8 mouse cellular contexts compared by ENCODE assay signal in the genomic region with DNA sequence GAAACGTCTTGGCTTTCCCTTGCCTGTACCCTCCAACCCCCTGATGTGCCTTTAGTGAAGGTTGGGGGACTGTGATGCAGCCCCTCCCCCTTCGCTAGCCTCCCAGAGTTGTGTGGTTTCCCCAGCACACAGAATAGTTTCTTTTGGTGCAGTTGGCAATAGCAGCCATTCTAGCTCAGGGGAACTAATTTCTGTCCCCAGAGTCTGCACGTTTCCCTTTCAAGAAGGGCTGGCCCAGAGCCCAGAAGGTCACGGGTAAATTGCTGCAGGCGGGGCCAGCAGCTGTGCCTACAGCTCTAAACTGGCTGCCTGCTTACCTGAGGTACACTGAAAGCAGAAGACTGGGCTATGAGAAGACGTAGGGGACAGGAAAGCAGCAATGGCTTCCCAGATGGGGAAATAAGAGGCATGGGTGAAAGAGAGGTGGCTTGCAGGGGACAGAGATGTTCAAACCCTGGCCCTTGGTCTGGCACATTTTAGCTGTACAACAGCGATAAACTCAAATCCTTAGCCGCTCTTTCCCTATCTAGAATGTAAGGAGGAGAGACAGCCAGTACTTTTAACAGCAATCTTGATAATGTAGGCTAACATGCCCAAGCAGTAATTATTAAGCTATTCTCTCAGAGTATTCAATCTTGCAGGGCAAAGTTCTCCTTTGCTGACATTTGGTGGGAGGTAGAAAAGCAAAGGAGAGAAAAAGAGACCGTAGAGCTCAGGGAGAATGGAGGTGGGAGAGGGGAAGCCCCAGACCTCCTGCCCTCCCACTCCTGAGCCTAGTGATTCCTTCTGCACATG. TPM values are rescaled to one million over a fixed set of nuclear protein-coding genes. Genes with fewer than 3 reads are reported as not detected.
DNase-seq lines count a peak whose midpoint lies in the region; ATAC-seq lines count a peak whose summit lies in the region.

No protein-coding gene starts in this region.

- H3K4me1 ChIP-seq in embryonic facial prominence, embryonic 10.5 days: peaks cover 19% of the 10 kb centered on the region
- peaks cover 9% of the 10 kb centered on the region for H3K4me1 ChIP-seq in intestine, embryonic 14.5 days (replicated peaks; ENCODE audit: control insufficient read depth, insufficient read depth, low read length)
- H3K4me1 ChIP-seq in limb, embryonic 10.5 days: peaks cover 18% of the 10 kb centered on the region
- H3K4me1 ChIP-seq in midbrain, embryonic 15.5 days: peaks cover 18% of the 10 kb centered on the region

- no peaks in the 10 kb centered on the region for H3K36me3 ChIP-seq in embryonic facial prominence, embryonic 10.5 days (replicated peaks)
- H3K36me3 ChIP-seq in intestine, embryonic 14.5 days (ENCODE audit: control insufficient read depth, insufficient read depth, low read length): no peaks in the 10 kb centered on the region
- no peaks in the 10 kb centered on the region for H3K36me3 ChIP-seq in limb, embryonic 10.5 days
- no peaks in the 10 kb centered on the region for H3K36me3 ChIP-seq in midbrain, embryonic 15.5 days (replicated peaks)
- no peaks in the 10 kb centered on the region for H3K36me3 ChIP-seq in splenic B cell, adult 2 months (ENCODE audit: control insufficient read depth, insufficient read depth, low read length, poor library complexity, severe bottlenecking)

- peaks cover 8% of the 10 kb centered on the region for H3K27me3 ChIP-seq in embryonic facial prominence, embryonic 10.5 days (replicated peaks; ENCODE audit: low read depth, poor library complexity, severe bottlenecking)
- no peaks in the 10 kb centered on the region for H3K27me3 ChIP-seq in intestine, embryonic 14.5 days (replicated peaks; ENCODE audit: control insufficient read depth, insufficient read depth, low read length)
- H3K27me3 ChIP-seq in limb, embryonic 10.5 days (ENCODE audit: low read depth, poor library complexity, severe bottlenecking): peaks cover 14% of the 10 kb centered on the region; the same call in 1 of the 2 replicates
- H3K27me3 ChIP-seq in midbrain, embryonic 15.5 days (replicated peaks): no peaks in the 10 kb centered on the region
- no peaks in the 10 kb centered on the region for H3K27me3 ChIP-seq in splenic B cell, adult 2 months (ENCODE audit: control insufficient read depth, insufficient read depth, low read length, poor library complexity, severe bottlenecking)

- no peaks in the 10 kb centered on the region for H3K9me3 ChIP-seq in embryonic facial prominence, embryonic 10.5 days
- no peaks in the 10 kb centered on the region for H3K9me3 ChIP-seq in intestine, embryonic 14.5 days (ENCODE audit: control insufficient read depth, low read length)
- H3K9me3 ChIP-seq in limb, embryonic 10.5 days (replicated peaks): no peaks in the 10 kb centered on the region
- H3K9me3 ChIP-seq in midbrain, embryonic 15.5 days: no peaks in the 10 kb centered on the region

- WGBS in embryonic facial prominence, embryonic 10.5 days: 40% methylated on average over 9 of the region's 9 CpGs
- 31% methylated on average over 9 of the region's 9 CpGs for WGBS in intestine, embryonic 14.5 days
- 42% methylated on average over 9 of the region's 9 CpGs for WGBS in limb, embryonic 10.5 days
- 27% methylated on average over 9 of the region's 9 CpGs for WGBS in midbrain, embryonic 15.5 days

- H3K4me2 ChIP-seq in intestine, embryonic 14.5 days (ENCODE audit: low read length): peak overlapping the region; percentile 51
- peak overlapping the region; percentile 76 for H3K4me2 ChIP-seq in midbrain, embryonic 15.5 days

- DNase-seq in spleen, adult 18-20 months: peak; percentile 39 to 52
- DNase-seq in spleen, adult 12 weeks (ENCODE audit: low spot score): no peak
- DNase-seq in embryonic facial prominence, embryonic 10.5 days (ENCODE audit: low spot score): peak; percentile 38
- DNase-seq in gastrocnemius, postnatal 4 days (ENCODE audit: low spot score in 2 of 2): peak; percentile 35 to 73
- DNase-seq in intestine, embryonic 14.5 days (ENCODE audit: low spot score): peak; percentile 69
- peak; percentile 40 for DNase-seq in limb, embryonic 10.5 days (ENCODE audit: low spot score)
- DNase-seq in splenic B cell, adult 2 months (ENCODE audit: low read depth, low spot score): peak; percentile 52

- no peak overlapping the region for H3K27ac ChIP-seq in embryonic facial prominence, embryonic 10.5 days (replicated peaks)
- peak overlapping the region; percentile 28; the same call in 1 of the 2 replicates for H3K27ac ChIP-seq in intestine, embryonic 14.5 days (ENCODE audit: low read depth)
- H3K27ac ChIP-seq in limb, embryonic 10.5 days: peak overlapping the region; percentile 30; the same call in 1 of the 2 replicates
- peak overlapping the region; percentile 73 for H3K27ac ChIP-seq in midbrain, embryonic 15.5 days

- peak overlapping the region; percentile 48 for H3K4me3 ChIP-seq in embryonic facial prominence, embryonic 10.5 days
- peak overlapping the region; percentile 26 for H3K4me3 ChIP-seq in intestine, embryonic 14.5 days (ENCODE audit: low read depth, low read length)
- peak overlapping the region; percentile 41 for H3K4me3 ChIP-seq in limb, embryonic 10.5 days
- H3K4me3 ChIP-seq in midbrain, embryonic 15.5 days: peak overlapping the region; percentile 34; the same call in 1 of the 2 replicates

- peak; percentile 57; the same call in 1 of the 2 replicates for ATAC-seq in intestine, embryonic 14.5 days (replicated peaks; ENCODE audit: low FRiP score, low TSS enrichment, low read depth)
- peak; percentile 84 for ATAC-seq in midbrain, embryonic 15.5 days (replicated peaks)

- no peak overlapping the region; the same call in 1 of the 2 replicates for H3K9ac ChIP-seq in intestine, embryonic 14.5 days (ENCODE audit: low read length)
- no peak overlapping the region for H3K9ac ChIP-seq in midbrain, embryonic 15.5 days

RNA-seq across cellular contexts. Expression of a gene that starts 0.9 kb away (rescaled TPM):
- 0.89 and 2.2 TPM in 2 replicates for polyA plus RNA-seq in embryonic facial prominence, embryonic 10.5 days (2016; fragmentation: Nextera tagmentation; extraction: Ambion mirVana)
- total RNA-seq in gastrocnemius, postnatal 4 days (2021): 100 to 1,000 TPM; 111 to 137 TPM
- polyA plus RNA-seq in intestine, embryonic 14.5 days (2014; fragmentation: Nextera tagmentation; extraction: Ambion mirVana): 17.9 and 18.0 TPM in 2 replicates
- polyA plus RNA-seq in limb, embryonic 10.5 days (2016; fragmentation: Nextera tagmentation; extraction: Ambion mirVana): 5.0 and 6.0 TPM in 2 replicates
- polyA plus RNA-seq in midbrain, embryonic 15.5 days (2015; fragmentation: Nextera tagmentation; extraction: Ambion mirVana): 9.6 and 11.9 TPM in 2 replicates
